Mouse (Mus musculus) C2C12 (cell line): ENCODE results near the gene Slc36a3.

Source experiments
- CTCF ChIP-seq: IDR thresholded peaks from one replicate; pipeline ENCODE4 v1.5.1; 2011; ENCODE audit not compliant: control insufficient read depth, insufficient read depth, insufficient read length
- FOSL1 ChIP-seq: IDR thresholded peaks from one replicate; pipeline ENCODE4 v1.8.0; 2011; ENCODE audit warnings: mild to moderate bottlenecking, low read length; ENCODE audit not compliant: poor library complexity, insufficient read depth, severe bottlenecking
- MAX ChIP-seq: IDR thresholded peaks from one replicate; pipeline ENCODE4 v1.6.1; 2011; ENCODE audit warnings: mild to moderate bottlenecking, control low read depth
- MYOD1 ChIP-seq: IDR thresholded peaks from one replicate; pipeline ENCODE4 v1.6.1; 2011; ENCODE audit warnings: low read depth; ENCODE audit not compliant: control insufficient read depth, insufficient read length
- MYOG ChIP-seq: IDR thresholded peaks from one replicate; pipeline ENCODE4 v1.6.1; 2011; ENCODE audit not compliant: control insufficient read depth, insufficient read length; ENCODE audit errors: extremely low read depth

DNA sequence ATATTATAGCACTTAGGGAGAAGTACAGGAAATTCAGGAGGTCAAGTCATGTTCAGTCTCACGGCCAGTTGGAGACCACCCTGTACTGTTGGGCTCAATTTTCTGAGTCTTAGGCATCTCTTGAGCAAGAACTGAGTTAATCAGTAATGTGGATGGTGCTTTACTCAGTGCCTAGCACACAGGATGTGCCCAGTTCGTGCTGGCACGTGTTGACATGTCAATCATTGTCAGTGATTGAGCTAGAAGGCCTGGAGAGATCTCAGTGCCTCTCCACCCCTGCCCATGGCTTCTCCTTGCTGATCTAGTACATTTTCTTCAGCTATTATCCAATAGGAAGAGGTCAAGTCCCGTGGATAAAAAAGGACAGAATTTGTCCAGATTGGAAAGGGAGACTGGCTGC is 46.1 kb downstream of the Slc36a3 start:
- TF ChIP-seq FOSL1 (no peak), CTCF (no peak), MAX (no peak), MYOG (no peak), MYOD1 (no peak)
